Mouse (Mus musculus) bone marrow macrophage, adult 2 months (primary cell): Measurements from ENCODE around the gene Hsfy2.

Source experiments
- CTCF ChIP-seq: IDR thresholded peaks from 2 replicates; pipeline ENCODE4 v1.5.1; 2012; ENCODE audit warnings: low read depth, mild to moderate bottlenecking, low read length, moderate library complexity
- POLR2A ChIP-seq: IDR thresholded peaks from 2 replicates; pipeline ENCODE4 v1.6.1; 2012; ENCODE audit warnings: mild to moderate bottlenecking, low read depth, low read length, borderline replicate concordance

DNA sequence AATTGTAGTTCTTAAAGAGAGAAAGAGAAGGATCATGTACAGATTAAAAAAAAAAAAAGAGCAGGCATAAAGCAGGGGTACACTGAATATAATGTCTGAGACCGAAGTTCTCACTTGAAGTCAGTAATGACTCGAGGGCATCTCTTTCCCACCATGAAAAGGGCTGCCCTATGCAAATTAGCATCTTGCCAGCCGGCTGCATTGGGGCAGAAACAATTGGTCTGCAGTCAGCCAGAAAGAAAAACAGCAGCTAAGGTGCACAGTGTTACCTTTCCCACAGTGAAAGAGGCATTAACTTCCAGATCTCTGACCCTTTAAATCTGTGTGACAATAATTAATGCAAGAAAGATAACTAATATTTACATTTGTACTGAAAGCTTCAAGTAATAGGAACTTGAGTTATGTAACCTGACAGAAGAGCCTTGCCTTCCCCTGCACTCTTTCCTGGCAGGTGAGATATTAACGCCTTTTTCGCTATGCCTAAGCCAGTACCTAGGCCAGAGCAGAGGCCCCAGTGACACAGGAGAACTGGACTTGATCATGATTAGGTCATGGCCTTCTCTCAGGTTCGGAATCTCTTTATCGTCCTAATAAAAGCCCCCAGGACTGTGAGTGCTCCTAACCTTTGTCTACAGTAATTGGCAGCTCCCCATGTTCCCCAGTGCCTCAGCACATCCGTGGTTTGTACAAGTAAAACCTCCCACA is 34.2 kb upstream of the Hsfy2 start:
- TF ChIP-seq CTCF, result no peak
- no peak for TF ChIP-seq POLR2A
